Mouse (Mus musculus) urinary bladder, postnatal 0 days (tissue): Measurements from ENCODE around the gene Inf2. TPM values are rescaled to one million over a fixed set of nuclear protein-coding genes. Genes with fewer than 3 reads are reported as not detected.

Experiments used
- microRNA-seq: library from miRNA; unstranded; fragments of <30 nt; microRNA quantifications from one replicate; pipeline ENCODE4, GENCODE M21; 2016
- polyA plus RNA-seq: library from polyadenylated mRNA; unstranded; fragments of >200 nt; fragmentation: Nextera tagmentation; extraction: Ambion mirVana; gene quantifications from 2 replicates; pipeline ENCODE4 v1.2.1, GENCODE M21; 2015

Gene Inf2
- 6.8 and 7.1 TPM in 2 replicates for polyA plus RNA-seq

DNA sequence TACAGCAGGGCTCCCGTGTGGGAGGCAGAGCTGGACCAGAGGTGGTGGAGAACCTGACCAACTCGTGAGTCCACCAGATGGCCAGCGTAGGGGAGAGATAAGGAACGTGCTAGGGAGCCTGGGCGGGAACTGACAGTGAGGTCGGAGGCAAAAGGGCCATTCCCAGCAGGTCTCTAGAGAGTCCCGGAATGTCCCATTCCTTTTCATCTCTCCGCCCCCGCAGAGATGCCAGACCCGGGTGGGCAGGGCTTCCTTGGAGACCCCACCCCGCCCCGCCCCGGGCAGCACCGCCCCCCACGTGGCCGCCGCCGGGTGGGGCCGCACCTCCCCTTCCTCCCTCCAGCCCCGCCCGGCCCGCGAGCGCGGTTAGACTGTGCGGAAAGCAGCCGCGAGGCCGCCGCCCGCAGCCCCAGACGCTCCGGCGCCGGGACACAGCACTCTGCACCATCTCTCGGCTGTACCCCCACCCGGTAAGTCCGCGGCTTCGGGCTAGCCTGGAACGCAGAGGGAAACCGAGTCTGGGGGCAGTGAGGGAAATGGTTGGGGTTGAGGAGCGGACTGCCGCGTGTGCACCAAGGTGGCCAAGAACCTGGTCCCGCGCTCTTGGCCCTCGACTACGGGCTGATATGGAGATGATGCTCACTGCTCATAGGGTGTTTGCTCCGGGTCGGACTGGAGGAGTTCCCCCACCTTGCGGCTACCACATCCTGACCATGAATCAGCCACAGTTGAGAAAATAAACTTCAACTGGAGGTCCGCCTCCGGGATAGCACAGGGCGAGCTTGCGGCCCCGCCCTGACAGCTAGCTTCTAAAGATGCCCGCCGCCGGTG is at the start of gene Inf2:
Gene Inf2 (plus strand): TSS at position 359 of the 831 bp plus-strand sequence.

DNA sequence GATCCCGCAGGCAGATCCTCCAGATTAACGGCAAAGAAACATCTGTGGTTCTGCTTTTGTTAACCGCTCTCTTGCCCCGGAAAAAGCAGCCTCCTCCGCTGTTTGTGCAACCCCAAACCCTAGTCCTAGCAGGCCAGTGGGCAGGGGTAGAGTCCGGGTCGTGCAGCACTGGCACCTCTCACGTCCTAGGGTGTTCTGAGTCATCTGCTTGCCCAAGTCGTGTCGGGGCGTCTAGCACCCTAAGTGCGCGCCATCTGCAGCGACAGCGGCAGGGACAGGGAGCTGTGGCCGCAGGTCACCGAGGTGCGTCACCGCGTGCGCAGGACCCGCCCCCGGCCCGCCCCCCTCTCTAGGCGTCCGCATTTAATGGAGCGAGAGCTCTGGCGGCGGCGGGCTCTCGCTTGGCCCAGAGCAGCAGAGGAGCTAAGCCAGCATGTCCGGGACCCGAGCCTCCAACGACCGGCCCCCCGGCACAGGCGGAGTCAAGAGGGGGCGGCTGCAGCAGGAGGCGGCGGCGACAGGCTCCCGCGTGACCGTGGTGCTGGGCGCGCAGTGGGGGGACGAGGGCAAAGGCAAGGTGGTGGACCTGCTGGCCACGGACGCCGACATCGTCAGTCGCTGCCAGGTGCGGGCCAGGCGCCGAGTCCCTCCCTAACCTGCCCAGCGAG is 31.2 kb downstream of the Inf2 start, which contains the start of gene Adssl1:
Gene Adssl1 (plus strand): TSS at position 360 of the 668 bp plus-strand sequence.

DNA sequence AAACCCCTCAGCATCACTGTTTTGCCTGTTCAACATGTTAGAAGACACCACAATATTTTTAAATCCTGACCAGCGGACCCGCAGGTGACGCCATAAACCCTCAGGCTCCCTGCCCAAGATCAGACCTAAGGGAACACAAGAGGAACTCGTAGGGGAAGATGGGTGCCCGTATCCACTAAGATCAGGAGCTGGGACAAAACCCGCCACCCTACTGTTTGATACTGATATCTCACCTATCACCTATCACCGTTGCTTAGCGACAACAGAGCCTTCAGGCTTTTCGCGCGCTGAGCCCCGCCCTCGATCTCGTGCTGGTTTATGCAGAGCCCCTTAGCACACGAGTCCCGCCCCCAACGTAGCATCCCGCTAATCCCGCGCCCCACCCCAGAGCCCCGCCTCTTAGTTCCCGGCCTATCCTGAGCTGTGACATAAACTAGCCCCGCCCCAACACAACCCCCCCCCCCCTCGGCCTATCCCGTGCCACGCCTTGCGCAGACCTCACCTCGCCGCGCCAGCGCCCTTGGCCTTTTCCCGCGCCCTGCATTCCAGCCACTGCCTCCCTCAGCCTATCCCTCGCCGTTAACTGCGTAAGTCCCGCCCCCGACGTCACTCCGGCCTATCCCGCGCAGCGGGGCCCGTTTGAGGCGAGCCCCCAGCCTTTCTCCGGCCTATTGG is 55.7 kb downstream of the Inf2 start, which contains the start of gene Siva1:
Gene Siva1 (plus strand): TSS at position 500 of the 675 bp plus-strand sequence.

Small RNA genes within 50 kb of the gene (microRNA-seq; reads per million reads assigned to microRNA genes)
- gene Mir6939, result not detected

Other genes with a start within 250 kb of the Inf2 start
- not detected in 2 replicates for gene A530016L24Rik, start 99.3 kb upstream of the Inf2 start, polyA plus RNA-seq
- gene Tmem179, start 72.0 kb upstream of the Inf2 start, polyA plus RNA-seq, result 0.05 and 0.08 TPM in 2 replicates
- gene Adssl1, start 31.3 kb downstream of the Inf2 start, polyA plus RNA-seq, result 19.4 and 26.4 TPM in 2 replicates
- 136 and 146 TPM in 2 replicates for gene Siva1, start 55.9 kb downstream of the Inf2 start, polyA plus RNA-seq
- 53.1 and 68.4 TPM in 2 replicates for gene Akt1, start 86.1 kb downstream of the Inf2 start, polyA plus RNA-seq
- 12.7 and 13.9 TPM in 2 replicates for gene Zbtb42, start 90.0 kb downstream of the Inf2 start, polyA plus RNA-seq
- 12.3 and 13.7 TPM in 2 replicates for gene Cep170b, start 131.7 kb downstream of the Inf2 start, polyA plus RNA-seq
- gene Pld4, start 171.9 kb downstream of the Inf2 start, polyA plus RNA-seq, result 9.9 and 10.0 TPM in 2 replicates
- 21.2 and 22.1 TPM in 2 replicates for gene Ahnak2, start 213.9 kb downstream of the Inf2 start, polyA plus RNA-seq
- gene Clba1, start 220.2 kb downstream of the Inf2 start, polyA plus RNA-seq, result 5.8 TPM in 2 replicates
- gene Cdca4, start 240.6 kb downstream of the Inf2 start, polyA plus RNA-seq, result 29.8 and 35.8 TPM in 2 replicates